Mouse (Mus musculus) lung, adult 2 months (tissue): ENCODE measurements around the gene Gm11020.
"Not testable (repeated sequence)": the region's sequence is repeated elsewhere in the genome, so short reads cannot be mapped to it uniquely, and the experiment has no call there.

Source experiments
- CTCF ChIP-seq: fragments of 200-500 bp; IDR thresholded peaks from 2 replicates; pipeline ENCODE4 v1.5.1; 2011; ENCODE audit warnings: mild to moderate bottlenecking, low read length, control low read depth; ENCODE audit not compliant: insufficient read depth
- POLR2A ChIP-seq: fragments of 200-500 bp; IDR thresholded peaks from 2 replicates; pipeline ENCODE4 v1.6.1; 2011; ENCODE audit warnings: low read depth, mild to moderate bottlenecking, control low read depth, low read length, borderline replicate concordance; ENCODE audit errors: extremely low read depth

DNA sequence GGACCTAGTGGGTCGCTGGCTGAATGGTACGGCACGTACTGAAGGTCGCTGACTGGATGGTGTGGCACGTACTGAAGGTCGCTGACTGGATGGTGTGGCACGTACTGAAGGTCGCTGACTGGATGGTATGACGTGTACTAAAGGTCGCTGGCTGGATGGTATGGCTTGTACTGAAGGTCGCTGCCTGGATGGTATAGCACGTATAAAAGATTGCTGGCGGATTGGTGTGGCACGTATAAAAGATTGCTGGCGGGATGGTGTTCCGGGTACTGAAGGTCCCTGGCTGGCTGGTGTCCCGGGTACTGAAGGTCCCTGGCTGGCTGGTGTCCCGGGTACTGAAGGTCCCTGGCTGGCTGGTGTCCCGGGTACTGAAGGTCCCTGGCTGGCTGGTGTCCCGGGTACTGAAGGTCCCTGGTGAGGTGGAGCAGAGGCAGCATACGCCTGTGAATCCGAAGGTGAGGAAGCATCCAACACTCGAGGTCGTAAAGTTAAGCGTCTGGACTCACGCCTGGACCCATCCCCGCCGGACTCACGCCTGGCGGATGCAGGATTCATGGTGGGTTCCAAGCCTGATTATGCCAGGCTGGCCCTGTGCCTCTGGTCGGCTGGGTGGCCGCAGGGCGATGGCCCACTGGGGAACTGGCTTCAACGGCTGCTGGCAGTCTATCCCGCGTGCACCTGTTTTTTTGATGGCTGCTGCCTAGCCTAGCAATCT, 11.8 kb upstream of the Gm11020 start, which contains the start of the genes Gm45711 and Cmtm1:
- TF ChIP-seq CTCF, POLR2A: not testable (repeated sequence)
